Mouse (Mus musculus): ENCODE data around the gene Dnah8.

GRCm38 (mm10) chr17:30866966-30867365 is 242.8 kb downstream of the Dnah8 start:
- no peak for TF ChIP-seq POLR2A (IDR thresholded peaks at IDR 0.05; ENCODE audit: insufficient read depth, low read depth, low read length)
- TF ChIP-seq CTCF (IDR thresholded peaks at IDR 0.05; ENCODE audit: insufficient read depth, low read depth, low read length), result no peak
